Mouse (Mus musculus) embryonic facial prominence, embryonic 14.5 days (tissue): ENCODE measurements at regions not wholly inside any gene's neighbourhood (a gene's known extent, or its start where the extent isn't known, plus 50 kb on each side); places are given as distances from the start of the nearest gene placed in this dataset.
A peak's percentile ranks its signal among the peaks of the same experiment; 100 is the strongest.

Experiments used
- ATAC-seq: fragments of 200-750 bp; cut with Nextera tagmentation; 2 replicates; pipeline ENCODE4 v1.8.0; 2017; ENCODE audit warnings: low read depth, moderate number of reproducible peaks, moderate TSS enrichment
- DNase-seq: peaks from one replicate; pipeline ENCODE4 v3.0.0-alpha.2; 2015; ENCODE audit warnings: low spot score
- H3K27ac ChIP-seq: fragments of 300-500 bp; sonication (generic); replicated peaks from 2 replicates; pipeline ENCODE4 v1.5.1; 2014; ENCODE audit warnings: low read depth, mild to moderate bottlenecking, low read length, moderate library complexity
- H3K27me3 ChIP-seq: fragments of 300-500 bp; sonication (generic); replicated peaks from 2 replicates; pipeline ENCODE4 v1.6.1; 2014; ENCODE audit warnings: low read length; ENCODE audit not compliant: control insufficient read depth, insufficient read depth
- H3K36me3 ChIP-seq: fragments of 300-500 bp; sonication (generic); 2 replicates; pipeline ENCODE4 v1.6.1; 2014; ENCODE audit warnings: low read length, mixed read lengths; ENCODE audit not compliant: control insufficient read depth, insufficient read depth
- H3K4me1 ChIP-seq: fragments of 300-500 bp; sonication (generic); 2 replicates; pipeline ENCODE4 v1.6.1; 2014; ENCODE audit warnings: antibody characterized with exemption, low read length; ENCODE audit not compliant: control insufficient read depth, insufficient read depth
- H3K4me2 ChIP-seq: fragments of 300-500 bp; sonication (generic); 2 replicates; pipeline ENCODE4 v1.6.1; 2014; ENCODE audit warnings: low read depth, mild to moderate bottlenecking, low read length, moderate library complexity, mixed read lengths
- H3K4me3 ChIP-seq: fragments of 300-500 bp; sonication (generic); 2 replicates; pipeline ENCODE4 v1.5.1; 2014; ENCODE audit warnings: low read depth, mild to moderate bottlenecking, low read length
- H3K9ac ChIP-seq: fragments of 300-500 bp; sonication (generic); 2 replicates; pipeline ENCODE4 v1.6.1; 2014; ENCODE audit warnings: low read depth, mild to moderate bottlenecking, low read length, moderate library complexity, mixed read lengths
- H3K9me3 ChIP-seq: fragments of 300-500 bp; sonication (generic); 2 replicates; pipeline ENCODE4 v1.6.1; 2016; ENCODE audit warnings: low read length; ENCODE audit not compliant: control insufficient read depth
- WGBS: fragments of 180-500 bp; shearing (Covaris S2); extraction: QIAGEN DNeasy Blood & Tissue Kit; methylation state at CpG from one replicate; pipeline ENCODE4 v1.1.7; 2014; 5-methylcytosine and 5-hydroxymethylcytosine counted together

- Histone ChIP-seq H3K27ac (no peak overlapping the region), H3K9ac (no peak overlapping the region), H3K27me3 (no peaks in the 10 kb centered on the region), H3K4me3 (no peak overlapping the region), H3K9me3 (no peaks in the 10 kb centered on the region), H3K36me3 (no peaks in the 10 kb centered on the region), H3K4me1 (0 out of 2 replicates have a peak, but pooled peaks cover 4% of the 10 kb centered on the region), H3K4me2 (no peak overlapping the region)
- DNase-seq (no peak), ATAC-seq (no peak)
- WGBS: 78% methylated on average over 10 of the region's 10 CpGs
These were observed 66.1 kb upstream of the Tgfbr2 start for GRCm38 (mm10) chr9:116241290-116241689.

- H3K27ac ChIP-seq: no peak overlapping the region
- no peak for DNase-seq
- no peaks in the 10 kb centered on the region for H3K9me3 ChIP-seq
- H3K4me3 ChIP-seq: no peak overlapping the region
- peaks cover 14% of the 10 kb centered on the region; the same call in 1 of the 2 replicates for H3K4me1 ChIP-seq
- H3K27me3 ChIP-seq: no peaks in the 10 kb centered on the region
- no peak for ATAC-seq
- no peak overlapping the region for H3K4me2 ChIP-seq
- no peak overlapping the region for H3K9ac ChIP-seq
- no peaks in the 10 kb centered on the region for H3K36me3 ChIP-seq
These were observed 61.7 kb upstream of the Tgfbr2 start for GRCm38 (mm10) chr9:116236836-116237235.

GRCm38 (mm10) chr9:116234170-116234569 is 59.0 kb upstream of the Tgfbr2 start:
- peaks cover 22% of the 10 kb centered on the region for H3K4me1 ChIP-seq
- H3K27ac ChIP-seq: no peak overlapping the region
- no peaks in the 10 kb centered on the region for H3K9me3 ChIP-seq
- no peak overlapping the region for H3K4me2 ChIP-seq
- peak; percentile 77 for DNase-seq
- no peak overlapping the region for H3K4me3 ChIP-seq
- H3K9ac ChIP-seq: no peak overlapping the region
- H3K27me3 ChIP-seq: no peaks in the 10 kb centered on the region
- ATAC-seq: no peak
- WGBS: 52% methylated on average over 7 of the region's 7 CpGs
- H3K36me3 ChIP-seq: no peaks in the 10 kb centered on the region

- peak overlapping the region; percentile 77 for H3K27ac ChIP-seq
- ATAC-seq: no peak
These were observed 57.2 kb upstream of the Tgfbr2 start for GRCm38 (mm10) chr9:116232386-116232785.

GRCm38 (mm10) chr9:116231351-116232311 is 56.5 kb upstream of the Tgfbr2 start:
- Histone ChIP-seq H3K4me3 (no peak overlapping the region), H3K4me1 (peaks cover 19% of the 10 kb centered on the region), H3K27ac (peak overlapping the region; percentile 77), H3K36me3 (no peaks in the 10 kb centered on the region), H3K27me3 (no peaks in the 10 kb centered on the region), H3K9ac (no peak overlapping the region), H3K4me2 (0 out of 2 replicates have a peak overlapping the region, but pooled peaks have one; percentile 1), H3K9me3 (no peaks in the 10 kb centered on the region)
- peak; percentile 95 for DNase-seq
- ATAC-seq: peak; percentile 51
- 63% methylated on average over 16 of the region's 16 CpGs for WGBS

More at GRCm38 (mm10) chr9:116232386-116232785, 57.2 kb upstream of the Tgfbr2 start:
- 79% methylated on average over 10 of the region's 10 CpGs for WGBS
- H3K4me2 ChIP-seq: no peak overlapping the region
- no peaks in the 10 kb centered on the region for H3K27me3 ChIP-seq
- peaks cover 22% of the 10 kb centered on the region for H3K4me1 ChIP-seq
- H3K36me3 ChIP-seq: no peaks in the 10 kb centered on the region
- H3K4me3 ChIP-seq: no peak overlapping the region
- H3K9me3 ChIP-seq: no peaks in the 10 kb centered on the region
- DNase-seq: no peak
- H3K9ac ChIP-seq: no peak overlapping the region

- Histone ChIP-seq H3K36me3 (no peaks in the 10 kb centered on the region), H3K4me3 (no peak overlapping the region), H3K27ac (no peak overlapping the region), H3K9ac (no peak overlapping the region), H3K27me3 (no peaks in the 10 kb centered on the region), H3K9me3 (no peaks in the 10 kb centered on the region), H3K4me1 (peaks cover 18% of the 10 kb centered on the region), H3K4me2 (no peak overlapping the region)
- DNase-seq (no peak), ATAC-seq (no peak)
- 90% methylated on average over 7 of the region's 7 CpGs for WGBS
These were observed 55.2 kb upstream of the Tgfbr2 start for GRCm38 (mm10) chr9:116230346-116230745.

GRCm38 (mm10) chr9:116228443-116228842 is 53.3 kb upstream of the Tgfbr2 start:
- ATAC-seq: no peak
- Histone ChIP-seq H3K27ac (no peak overlapping the region), H3K9ac (no peak overlapping the region), H3K9me3 (no peaks in the 10 kb centered on the region), H3K4me1 (peaks cover 8% of the 10 kb centered on the region), H3K27me3 (no peaks in the 10 kb centered on the region), H3K4me3 (no peak overlapping the region), H3K4me2 (no peak overlapping the region), H3K36me3 (no peaks in the 10 kb centered on the region)
- DNase-seq: no peak
- 56% methylated on average over 9 of the region's 9 CpGs for WGBS

GRCm38 (mm10) chr9:116227738-116228137 is 52.6 kb upstream of the Tgfbr2 start:
- H3K4me3 ChIP-seq: no peak overlapping the region
- DNase-seq (no peak), ATAC-seq (no peak)
- no peak overlapping the region for H3K4me2 ChIP-seq
- no peaks in the 10 kb centered on the region for H3K27me3 ChIP-seq
- no peak overlapping the region for H3K9ac ChIP-seq
- no peak overlapping the region for H3K27ac ChIP-seq
- H3K4me1 ChIP-seq: peaks cover 8% of the 10 kb centered on the region
- H3K36me3 ChIP-seq: no peaks in the 10 kb centered on the region
- no peaks in the 10 kb centered on the region for H3K9me3 ChIP-seq
- 57% methylated on average over 7 of the region's 7 CpGs for WGBS
